Mouse (Mus musculus): ENCODE results near the gene Atp9a. TPM values are rescaled to one million over a fixed set of nuclear protein-coding genes. Genes with fewer than 3 reads are reported as not detected.
A peak's percentile ranks its signal among the peaks of the same experiment; 100 is the strongest.
"Not testable (repeated sequence)": the region's sequence is repeated elsewhere in the genome, so short reads cannot be mapped to it uniquely, and the experiment has no call there.

Gene Atp9a
- polyA plus RNA-seq, 1 experiment from 2014 or later = 177 TPM

- no peaks in the 10 kb centered on the region for H3K9me3 ChIP-seq
- peak; percentile 37; the same call in 1 of the 2 replicates for ATAC-seq (ENCODE audit: low FRiP score, low read depth)
- peaks cover 35% of the 10 kb centered on the region for H3K27me3 ChIP-seq
- no peak overlapping the region for H3K9ac ChIP-seq
- peaks cover 30% of the 10 kb centered on the region for H3K4me1 ChIP-seq (replicated peaks)
- under 1% methylated on average over 32 of the region's 32 CpGs for WGBS
- no peaks in the 10 kb centered on the region for H3K36me3 ChIP-seq
- peak overlapping the region; percentile 48 for H3K4me3 ChIP-seq
- peak overlapping the region; percentile 88 for H3K4me2 ChIP-seq
- no peak overlapping the region for H3K27ac ChIP-seq (replicated peaks)
These were observed 23.0 kb upstream of the Atp9a start for GRCm38 (mm10) chr2:168765065-168765681.

- Histone ChIP-seq H3K9ac (no peak overlapping the region), H3K4me2 (peak overlapping the region; percentile 11; the same call in 1 of the 2 replicates), H3K27ac (replicated peaks) (no peak overlapping the region), H3K4me1 (replicated peaks) (peaks cover 30% of the 10 kb centered on the region), H3K36me3 (no peaks in the 10 kb centered on the region), H3K4me3 (no peak overlapping the region), H3K9me3 (no peaks in the 10 kb centered on the region), H3K27me3 (peaks cover 35% of the 10 kb centered on the region)
- ATAC-seq (ENCODE audit: low FRiP score, low read depth) = no peak
- 10% methylated on average over 9 of the region's 9 CpGs for WGBS
These were observed 22.3 kb upstream of the Atp9a start for GRCm38 (mm10) chr2:168764460-168764867.

- Histone ChIP-seq H3K27me3 (peaks cover 35% of the 10 kb centered on the region), H3K4me2 (peak overlapping the region; percentile 11; the same call in 1 of the 2 replicates), H3K4me3 (no peak overlapping the region), H3K4me1 (replicated peaks) (peaks cover 30% of the 10 kb centered on the region), H3K36me3 (no peaks in the 10 kb centered on the region), H3K9ac (no peak overlapping the region), H3K27ac (replicated peaks) (no peak overlapping the region), H3K9me3 (no peaks in the 10 kb centered on the region)
- ATAC-seq (ENCODE audit: low FRiP score, low read depth) = no peak
- whole genome bisulfite sequencing = 10% methylated on average over 7 of the region's 7 CpGs
These were observed 21.6 kb upstream of the Atp9a start for GRCm38 (mm10) chr2:168763785-168764184.

GRCm38 (mm10) chr2:168762411-168762815 lies 20.2 kb upstream of the Atp9a start:
- H3K4me1 ChIP-seq (replicated peaks) = peaks cover 30% of the 10 kb centered on the region
- peak overlapping the region; percentile 37 for H3K4me2 ChIP-seq
- ATAC-seq (ENCODE audit: low FRiP score, low read depth) = no peak
- H3K4me3 ChIP-seq = no peak overlapping the region
- no peaks in the 10 kb centered on the region for H3K9me3 ChIP-seq
- WGBS = 2% methylated on average over 12 of the region's 12 CpGs
- H3K9ac ChIP-seq = no peak overlapping the region
- H3K27ac ChIP-seq (replicated peaks) = no peak overlapping the region
- H3K36me3 ChIP-seq = no peaks in the 10 kb centered on the region
- peaks cover 22% of the 10 kb centered on the region for H3K27me3 ChIP-seq

- Histone ChIP-seq H3K9me3 (no peaks in the 10 kb centered on the region), H3K27ac (replicated peaks) (no peak overlapping the region), H3K27me3 (peaks cover 22% of the 10 kb centered on the region), H3K4me1 (replicated peaks) (peaks cover 28% of the 10 kb centered on the region), H3K9ac (no peak overlapping the region), H3K4me3 (no peak overlapping the region), H3K4me2 (peak overlapping the region; percentile 37), H3K36me3 (no peaks in the 10 kb centered on the region)
- 11% methylated on average over 4 of the region's 4 CpGs for WGBS
- ATAC-seq (ENCODE audit: low FRiP score, low read depth) = no peak
These were observed 19.7 kb upstream of the Atp9a start for GRCm38 (mm10) chr2:168761954-168762353.

GRCm38 (mm10) chr2:168761141-168761540 lies 18.9 kb upstream of the Atp9a start:
- 86% methylated on average over 9 of the region's 9 CpGs for WGBS
- no peaks in the 10 kb centered on the region for H3K36me3 ChIP-seq
- no peak overlapping the region for H3K27ac ChIP-seq (replicated peaks)
- no peak overlapping the region for H3K4me2 ChIP-seq
- no peaks in the 10 kb centered on the region for H3K9me3 ChIP-seq
- no peak for ATAC-seq (ENCODE audit: low FRiP score, low read depth)
- peaks cover 20% of the 10 kb centered on the region for H3K4me1 ChIP-seq (replicated peaks)
- H3K27me3 ChIP-seq = peaks cover 19% of the 10 kb centered on the region
- no peak overlapping the region for H3K4me3 ChIP-seq
- H3K9ac ChIP-seq = no peak overlapping the region

- 0 out of 2 replicates have a peak, but pooled peaks cover 12% of the 10 kb centered on the region for H3K4me1 ChIP-seq (replicated peaks)
- H3K36me3 ChIP-seq; ATAC-seq (ENCODE audit: low FRiP score, low read depth); H3K27ac ChIP-seq (replicated peaks); H3K9me3 ChIP-seq; H3K27me3 ChIP-seq; H3K9ac ChIP-seq; H3K4me3 ChIP-seq; H3K4me2 ChIP-seq: not testable (repeated sequence)
- WGBS = 88% methylated on average over 10 of the region's 10 CpGs
These were observed 2.2 kb upstream of the Atp9a start for GRCm38 (mm10) chr2:168744406-168744805.

GRCm38 (mm10) chr2:168742649-168743048 lies 440 bp upstream of the Atp9a start:
- 20% methylated on average over 7 of the region's 7 CpGs for WGBS
- H3K4me3 ChIP-seq = peak overlapping the region; percentile 85
- H3K4me1 ChIP-seq (replicated peaks) = 0 out of 2 replicates have a peak, but pooled peaks cover 17% of the 10 kb centered on the region
- peak overlapping the region; percentile 98 for H3K27ac ChIP-seq (replicated peaks)
- peak; percentile 1; the same call in 1 of the 2 replicates for ATAC-seq (ENCODE audit: low FRiP score, low read depth)
- peak overlapping the region; percentile 69 for H3K4me2 ChIP-seq
- peak overlapping the region; percentile 93; the same call in 1 of the 2 replicates for H3K9ac ChIP-seq
- no peaks in the 10 kb centered on the region for H3K36me3 ChIP-seq
- no peaks in the 10 kb centered on the region for H3K27me3 ChIP-seq
- no peaks in the 10 kb centered on the region for H3K9me3 ChIP-seq

GRCm38 (mm10) chr2:168741273-168742058 lies 743 bp downstream of the Atp9a start:
- H3K27me3 ChIP-seq = no peaks in the 10 kb centered on the region
- H3K4me1 ChIP-seq (replicated peaks) = 0 out of 2 replicates have a peak, but pooled peaks cover 18% of the 10 kb centered on the region
- peak overlapping the region; percentile 93 for H3K9ac ChIP-seq
- WGBS = under 1% methylated on average over 40 of the region's 108 CpGs
- peak; percentile 84 for ATAC-seq (ENCODE audit: low FRiP score, low read depth)
- no peaks in the 10 kb centered on the region for H3K9me3 ChIP-seq
- no peaks in the 10 kb centered on the region for H3K36me3 ChIP-seq
- peak overlapping the region; percentile 98 for H3K27ac ChIP-seq (replicated peaks)
- H3K4me2 ChIP-seq = peak overlapping the region; percentile 69
- H3K4me3 ChIP-seq = peak overlapping the region; percentile 85

- H3K27me3 ChIP-seq = no peaks in the 10 kb centered on the region
- H3K9ac ChIP-seq = peak overlapping the region; percentile 93
- H3K36me3 ChIP-seq = no peaks in the 10 kb centered on the region
- peak overlapping the region; percentile 98 for H3K27ac ChIP-seq (replicated peaks)
- peak overlapping the region; percentile 69 for H3K4me2 ChIP-seq
- H3K9me3 ChIP-seq = no peaks in the 10 kb centered on the region
- WGBS = 80% methylated on average over 10 of the region's 10 CpGs
- no peak for ATAC-seq (ENCODE audit: low FRiP score, low read depth)
- 0 out of 2 replicates have a peak, but pooled peaks cover 18% of the 10 kb centered on the region for H3K4me1 ChIP-seq (replicated peaks)
- peak overlapping the region; percentile 85 for H3K4me3 ChIP-seq
These were observed 1.7 kb downstream of the Atp9a start for GRCm38 (mm10) chr2:168740496-168740895.

- no peaks in the 10 kb centered on the region for H3K27me3 ChIP-seq
- no peak overlapping the region for H3K4me2 ChIP-seq
- no peak overlapping the region for H3K9ac ChIP-seq
- no peak overlapping the region for H3K27ac ChIP-seq (replicated peaks)
- H3K9me3 ChIP-seq = no peaks in the 10 kb centered on the region
- no peak for ATAC-seq (ENCODE audit: low FRiP score, low read depth)
- H3K4me3 ChIP-seq = no peak overlapping the region
- 100% methylated on average over 1 of the region's 1 CpGs for WGBS
- H3K36me3 ChIP-seq = no peaks in the 10 kb centered on the region
- H3K4me1 ChIP-seq (replicated peaks) = 0 out of 2 replicates have a peak, but pooled peaks cover 22% of the 10 kb centered on the region
These were observed 3.4 kb downstream of the Atp9a start for GRCm38 (mm10) chr2:168738854-168739253.

GRCm38 (mm10) chr2:168737878-168738277 lies 4.3 kb downstream of the Atp9a start:
- no peak overlapping the region for H3K9ac ChIP-seq
- no peaks in the 10 kb centered on the region for H3K9me3 ChIP-seq
- no peak for ATAC-seq (ENCODE audit: low FRiP score, low read depth)
- H3K4me2 ChIP-seq = no peak overlapping the region
- WGBS = 89% methylated on average over 10 of the region's 10 CpGs
- 0 out of 2 replicates have a peak, but pooled peaks cover 25% of the 10 kb centered on the region for H3K4me1 ChIP-seq (replicated peaks)
- H3K27me3 ChIP-seq = no peaks in the 10 kb centered on the region
- no peak overlapping the region for H3K27ac ChIP-seq (replicated peaks)
- no peaks in the 10 kb centered on the region for H3K36me3 ChIP-seq
- no peak overlapping the region for H3K4me3 ChIP-seq
